Mouse (Mus musculus) right cerebral cortex, adult 18-20 months (tissue): ENCODE results near the gene Chadl.
"Not testable (repeated sequence)": the region's sequence is repeated elsewhere in the genome, so short reads cannot be mapped to it uniquely, and the experiment has no call there.

Experiments used
- DNase-seq: peaks from one replicate; pipeline ENCODE4 v3.0.0; 2022; ENCODE audit warnings: mixed read lengths

Chadl gene

DNA sequence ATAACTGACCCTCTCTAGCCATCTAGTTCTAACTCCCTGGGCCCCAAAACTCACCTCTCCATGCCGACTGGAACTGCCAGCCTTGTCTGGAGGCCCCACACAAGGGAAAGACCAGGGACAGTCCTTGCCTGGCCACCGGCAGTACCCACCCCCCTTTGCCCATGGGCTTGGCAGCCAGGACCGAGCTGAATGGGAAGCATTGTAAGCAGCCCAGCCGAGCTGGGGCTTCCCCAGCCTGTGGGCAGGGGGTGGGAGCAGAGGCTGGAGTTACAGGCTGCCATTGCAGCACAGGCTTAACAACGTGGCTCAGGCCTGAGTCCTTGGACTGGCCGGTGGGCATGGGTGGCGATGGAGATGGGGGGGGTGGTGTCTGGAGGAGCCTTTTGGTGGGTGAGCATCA, at the start of gene Chadl:
Gene Chadl (minus strand): TSS at position 113 of the 400 bp plus-strand sequence.
- DNase-seq: peak; percentile 46

GRCm38 (mm10) chr15:81745601-81746114, 48.6 kb upstream of the Chadl start:
- DNase-seq: peak; percentile 29

- peak; percentile 76 for DNase-seq
Observed at GRCm38 (mm10) chr15:81744992-81745600, 48.0 kb upstream of the Chadl start, which contains the start of the genes Zc3h7b and Rangap1. TSS of gene Zc3h7b (plus strand) at chr15:81745057. TSS of gene Rangap1 (minus strand) at chr15:81745530.

- not testable (repeated sequence) for DNase-seq
Observed at GRCm38 (mm10) chr15:81742368-81742767, 45.3 kb upstream of the Chadl start.

GRCm38 (mm10) chr15:81739924-81740323, 42.8 kb upstream of the Chadl start:
- no peak for DNase-seq

GRCm38 (mm10) chr15:81739296-81739695, 42.2 kb upstream of the Chadl start:
- DNase-seq: no peak

GRCm38 (mm10) chr15:81735075-81735474, 38.0 kb upstream of the Chadl start:
- no peak for DNase-seq

DNA sequence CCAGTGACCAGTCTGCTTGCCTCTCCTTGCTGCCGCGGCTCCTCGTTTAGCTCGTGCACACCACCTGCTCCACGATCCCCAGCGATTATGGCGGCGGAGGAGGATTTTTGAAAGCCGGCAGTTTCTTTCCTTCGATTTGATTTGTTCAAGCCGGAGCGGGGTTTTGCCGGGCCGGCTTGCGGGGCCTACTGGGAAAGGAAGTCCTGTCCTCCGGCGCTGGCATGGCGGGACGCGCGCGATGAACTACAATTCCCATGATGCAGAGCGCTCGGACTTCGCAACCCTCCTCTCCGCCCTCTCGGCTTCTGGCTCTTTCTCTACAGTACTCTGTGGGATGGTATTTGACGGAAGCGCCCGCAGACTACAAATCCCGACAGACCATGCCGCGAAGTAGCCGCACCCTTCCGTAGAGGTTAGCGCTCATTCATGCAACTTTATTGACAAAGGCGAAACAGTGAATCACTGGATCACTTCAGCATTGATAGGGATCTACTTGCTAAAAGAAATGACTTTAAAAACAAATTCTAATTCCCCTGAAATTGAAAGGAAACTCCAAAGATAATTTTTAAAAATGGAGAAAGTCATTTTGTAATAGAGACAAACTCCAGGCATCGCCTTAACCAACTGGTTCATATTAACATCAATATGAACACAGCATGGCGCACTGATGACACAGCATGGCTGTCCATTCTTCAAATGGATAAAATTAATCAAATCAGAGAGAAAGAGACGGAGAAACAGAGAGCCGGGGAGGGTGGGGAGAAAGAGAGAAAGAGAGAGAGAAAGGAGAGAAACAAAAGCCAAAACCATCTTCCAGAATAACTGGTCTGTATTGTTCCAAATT, 32.9 kb upstream of the Chadl start:
- DNase-seq: peak; percentile 100

GRCm38 (mm10) chr15:81729241-81729791, 32.2 kb upstream of the Chadl start:
- DNase-seq: peak; percentile 85

DNA sequence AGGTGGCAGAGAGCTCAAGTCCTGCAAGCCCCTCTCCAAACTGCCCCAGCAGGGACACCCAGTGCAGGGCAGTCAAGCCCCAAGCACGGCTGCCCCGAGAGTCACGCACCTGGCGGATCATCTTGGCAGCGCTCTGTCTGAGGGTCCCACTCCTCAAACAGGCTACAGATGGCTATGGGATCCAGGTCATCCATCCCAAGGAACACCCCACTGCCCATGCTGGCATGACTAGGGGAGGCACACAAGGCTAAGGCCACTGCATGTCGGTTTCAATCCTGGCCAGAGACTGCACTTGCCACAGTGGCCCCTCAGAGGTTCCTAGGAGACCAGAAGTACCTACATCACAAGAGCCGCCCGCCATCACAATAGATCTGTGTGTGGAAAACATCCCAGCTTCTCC, 28.9 kb upstream of the Chadl start:
- no peak for DNase-seq

DNA sequence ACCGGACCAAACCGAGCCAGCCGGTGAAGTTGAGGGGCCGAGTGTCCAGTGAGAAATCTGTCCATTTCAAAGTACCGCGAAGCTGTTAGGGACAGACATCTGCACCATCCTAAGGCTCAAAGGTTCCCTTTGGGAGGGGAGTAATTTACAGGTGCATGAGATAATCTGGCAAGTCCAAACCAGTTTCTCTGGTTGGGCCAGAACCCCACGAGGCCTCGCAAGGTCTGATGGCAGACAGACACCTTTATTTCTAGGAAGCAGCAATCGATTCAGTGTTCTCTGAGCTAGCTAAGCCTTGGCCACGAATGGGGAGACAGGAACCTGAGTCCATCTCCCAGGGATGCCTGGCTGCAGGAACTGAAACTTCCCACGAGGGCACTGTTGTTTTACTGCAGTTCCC, 26.6 kb upstream of the Chadl start:
- DNase-seq: no peak

- no peak for DNase-seq
Observed at GRCm38 (mm10) chr15:81722361-81722760, 25.3 kb upstream of the Chadl start.

GRCm38 (mm10) chr15:81719139-81719531, 22.0 kb upstream of the Chadl start:
- DNase-seq: no peak

- DNase-seq: peak; percentile 71
Observed at GRCm38 (mm10) chr15:81718336-81719138, 21.4 kb upstream of the Chadl start.

DNA sequence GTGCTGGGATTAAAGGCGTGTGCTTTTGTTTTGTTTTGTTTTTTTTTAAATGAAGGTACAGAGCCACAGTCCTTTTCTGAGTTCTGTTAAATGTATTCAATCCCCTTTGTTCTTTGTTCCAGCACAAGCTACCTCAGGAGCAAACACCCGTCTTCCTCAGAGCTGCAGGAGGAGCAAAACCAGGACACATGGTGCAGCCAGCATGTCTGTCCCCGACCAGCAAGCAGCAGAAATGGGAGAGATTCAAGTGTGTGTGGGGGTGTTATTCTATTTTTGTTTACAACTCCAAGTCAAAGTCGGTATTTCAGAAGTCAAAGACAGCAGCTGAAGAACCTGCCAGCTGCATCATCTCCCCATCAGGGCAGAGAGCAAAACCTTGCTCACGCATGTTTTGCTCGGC, 16.7 kb upstream of the Chadl start:
- DNase-seq: no peak

DNA sequence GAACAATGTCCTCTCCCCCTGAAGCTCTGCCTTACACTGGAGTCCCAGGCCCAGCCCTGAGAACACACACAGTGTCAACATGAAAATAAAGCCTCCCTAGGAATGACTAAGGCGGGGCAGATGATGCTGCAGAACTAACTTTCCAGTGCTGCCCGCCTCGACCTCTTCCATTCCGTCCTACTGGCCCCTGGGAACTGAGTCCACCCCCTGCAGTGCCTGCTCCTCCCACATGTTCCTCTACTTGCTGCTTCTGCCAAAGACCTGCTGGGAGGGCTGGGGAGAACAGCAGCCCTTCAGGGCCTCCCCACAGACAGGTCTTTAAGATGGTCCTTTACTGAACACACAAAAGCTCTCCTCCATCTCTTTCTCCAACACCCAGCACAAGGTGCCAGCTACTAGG, 13.7 kb upstream of the Chadl start:
- no peak for DNase-seq

- DNase-seq: no peak
Observed at GRCm38 (mm10) chr15:81709686-81710085, 12.6 kb upstream of the Chadl start.

GRCm38 (mm10) chr15:81708991-81709390, 11.9 kb upstream of the Chadl start:
- DNase-seq: no peak

DNA sequence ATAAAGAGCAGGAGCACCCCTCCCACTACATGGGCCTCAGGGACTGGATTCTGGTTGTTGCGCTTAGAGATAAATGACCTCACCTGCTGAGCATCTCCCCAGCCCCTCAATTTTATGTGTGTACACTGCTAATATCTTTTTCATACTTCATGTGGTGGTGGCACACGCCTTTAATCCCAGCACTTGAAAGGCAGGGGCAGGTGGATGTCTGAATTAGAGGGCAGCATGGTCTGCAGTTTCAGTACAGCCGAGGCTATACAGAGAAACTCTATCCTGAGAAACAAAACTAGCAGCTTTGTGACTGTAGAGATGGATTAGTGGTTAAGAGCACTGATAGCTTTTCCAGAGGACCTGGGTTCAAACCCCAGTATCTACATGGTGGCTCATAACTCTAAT, 6.0 kb upstream of the Chadl start:
- DNase-seq: no peak

- DNase-seq: no peak
Observed at GRCm38 (mm10) chr15:81702306-81703093, 5.4 kb upstream of the Chadl start.

DNA sequence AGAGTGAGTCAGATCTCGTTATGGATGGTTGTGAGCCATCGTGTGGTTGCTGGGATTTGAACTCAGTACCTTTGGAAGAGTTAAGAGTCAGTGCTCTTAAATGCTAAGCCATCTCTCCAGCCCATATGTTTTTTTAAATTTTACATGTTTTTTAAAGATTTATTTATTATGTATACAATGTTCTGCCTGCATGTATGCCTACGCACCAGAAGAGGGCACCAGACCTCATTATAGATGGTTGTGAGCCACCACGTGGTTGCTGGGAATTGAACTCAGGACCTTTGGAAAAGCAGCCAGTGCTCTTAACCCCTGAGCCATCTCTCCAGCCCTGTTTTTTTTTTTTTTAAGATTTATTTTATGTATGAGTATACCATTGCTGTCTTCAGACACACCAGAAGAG, 4.3 kb upstream of the Chadl start:
- not testable (repeated sequence) for DNase-seq

DNA sequence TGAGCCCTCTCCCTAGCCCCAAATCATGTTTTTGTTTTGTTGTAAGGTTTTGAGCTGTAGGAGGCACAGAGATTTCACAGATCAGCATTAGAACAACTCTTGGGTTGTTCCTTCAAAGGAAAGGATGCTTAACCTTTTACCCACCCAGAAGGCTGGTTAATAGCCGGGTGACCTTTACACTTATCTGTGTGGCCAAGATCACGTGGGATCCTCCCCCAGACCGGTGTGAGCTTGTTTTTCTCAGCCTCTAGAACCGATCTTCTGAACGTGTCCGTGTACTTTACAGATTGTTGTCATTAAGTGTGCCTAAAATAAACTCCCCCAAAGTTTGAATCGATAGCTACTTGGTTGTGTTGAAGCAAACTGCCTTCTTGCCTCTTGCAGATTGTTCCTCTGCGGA, 3.5 kb upstream of the Chadl start:
- DNase-seq: no peak
